In the genomic region with DNA sequence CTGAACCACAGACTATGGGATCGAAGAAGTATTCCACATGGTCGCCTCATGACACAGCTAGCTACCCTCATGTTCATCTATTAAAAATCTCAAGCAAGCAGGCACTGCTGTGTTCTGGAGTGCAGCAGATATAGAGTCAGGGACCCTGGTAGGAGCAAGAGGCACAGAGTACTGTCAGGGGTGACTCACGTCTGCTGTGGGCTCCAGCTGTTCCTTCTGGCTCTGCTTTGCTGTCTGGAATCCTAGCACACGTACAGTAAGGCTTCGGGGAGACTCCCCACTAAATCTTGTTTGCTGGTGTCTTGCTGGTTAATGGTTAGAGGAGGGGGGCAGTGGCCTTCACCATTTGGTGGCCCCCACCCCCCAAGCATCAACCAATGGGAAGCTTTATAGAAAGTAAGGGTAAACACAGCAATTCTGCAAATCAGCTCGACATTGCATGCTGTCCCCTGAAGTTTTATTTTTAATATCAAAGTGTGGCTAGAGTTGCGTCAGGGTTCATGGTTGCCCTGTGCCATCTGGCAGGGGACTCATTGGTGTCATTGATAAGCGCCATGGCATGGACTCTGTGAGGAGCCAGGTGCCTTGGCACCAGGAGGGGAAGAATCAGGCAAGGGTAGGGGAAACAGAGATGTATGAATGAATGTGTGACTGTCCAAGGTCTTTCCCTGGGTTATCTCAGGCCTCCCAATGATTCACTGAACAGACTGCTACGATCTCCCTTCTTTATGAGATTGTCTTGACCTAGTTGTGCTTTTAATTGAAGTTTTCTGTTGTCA, we compare ENCODE assay signal across 20 mouse cellular contexts. TPM values are rescaled to one million over a fixed set of nuclear protein-coding genes. Genes with fewer than 3 reads are reported as not detected.
DNase-seq lines count a peak whose midpoint lies in the region; ATAC-seq and TF ChIP-seq lines count a peak whose summit lies in the region.
"Had no signal": no experiment of that assay in that cellular context is flagged by ENCODE, and none has a peak within 500 bp of the region (broad histone marks: within the 10 kb centered on the region; RNA-seq: fewer than 3 reads in every experiment).

A gene (minus strand): TSS at position 365 of the 779 bp plus-strand sequence.

- no peak for TF ChIP-seq EP300 in heart, adult 2 months (IDR thresholded peaks at IDR 0.05; ENCODE audit: insufficient read depth, low read depth, low read length)
- TF ChIP-seq EP300 in lung, postnatal 0 days (IDR thresholded peaks at IDR 0.05) = no peak

- no peak within 1 kb of the TSS for H3K27ac ChIP-seq in heart, embryonic 10.5 days
- no peak within 1 kb of the TSS for H3K27ac ChIP-seq in heart, adult 2 months
- H3K27ac ChIP-seq in lung, postnatal 0 days (ENCODE audit: low read length) = no peak within 1 kb of the TSS
- H3K27ac ChIP-seq in liver, adult 2 months (replicated peaks; ENCODE audit: insufficient read depth, low read depth, low read length) = peak within 1 kb of the TSS; percentile 89
- H3K27ac ChIP-seq in layer of hippocampus, adult 2 months = no peak within 1 kb of the TSS
- H3K27ac ChIP-seq: embryonic facial prominence, embryonic 10.5 days; hindbrain, embryonic 13.5 days; limb, embryonic 15.5 days; midbrain, embryonic 13.5 days had no signal

- H3K4me2 ChIP-seq in lung, postnatal 0 days (replicated peaks; ENCODE audit: low read depth, low read length) = no peak within 1 kb of the TSS
- H3K4me2 ChIP-seq: hindbrain, embryonic 13.5 days; limb, embryonic 15.5 days; midbrain, embryonic 13.5 days had no signal

- no peak for TF ChIP-seq CTCF in heart, adult 2 months (IDR thresholded peaks at IDR 0.05)
- TF ChIP-seq CTCF in lung, postnatal 0 days (IDR thresholded peaks at IDR 0.05) = no peak
- TF ChIP-seq CTCF in lung, adult 2 months (IDR thresholded peaks at IDR 0.05; ENCODE audit: insufficient read depth, low read length) = no peak
- TF ChIP-seq CTCF in liver, adult 2 months (IDR thresholded peaks at IDR 0.05; ENCODE audit: low read depth, low read length) = no peak
- TF ChIP-seq CTCF in layer of hippocampus, adult 2 months (conservative IDR thresholded peaks at IDR 0.05) = no peak

- no peak for TF ChIP-seq POLR2A in heart, adult 2 months (IDR thresholded peaks at IDR 0.05; ENCODE audit: insufficient read depth, low read depth, low read length)
- TF ChIP-seq POLR2A in lung, adult 2 months (IDR thresholded peaks at IDR 0.05; ENCODE audit: borderline replicate concordance, extremely low read depth, low read depth, low read length) = no peak
- TF ChIP-seq POLR2A in liver, adult 2 months (IDR thresholded peaks at IDR 0.05; ENCODE audit: extremely low read depth, insufficient read depth, low read length) = no peak

- H3K4me1 ChIP-seq in heart, embryonic 10.5 days = no peaks in the 10 kb centered on the region
- H3K4me1 ChIP-seq in heart, adult 2 months (ENCODE audit: control insufficient read depth, insufficient read depth, low read length) = no peaks in the 10 kb centered on the region
- no peaks in the 10 kb centered on the region for H3K4me1 ChIP-seq in lung, postnatal 0 days (ENCODE audit: insufficient read depth, low read depth, low read length)
- no peaks in the 10 kb centered on the region; the same call in 1 of the 2 replicates for H3K4me1 ChIP-seq in lung, adult 2 months (ENCODE audit: control insufficient read depth, insufficient read depth, low read length)
- peaks cover 38% of the 10 kb centered on the region for H3K4me1 ChIP-seq in liver, adult 2 months (ENCODE audit: control insufficient read depth, insufficient read depth, low read length)
- H3K4me1 ChIP-seq: embryonic facial prominence, embryonic 10.5 days; hindbrain, embryonic 13.5 days; limb, embryonic 15.5 days; midbrain, embryonic 13.5 days had no signal

- no peaks in the 10 kb centered on the region for H3K36me3 ChIP-seq in heart, embryonic 10.5 days
- no peaks in the 10 kb centered on the region for H3K36me3 ChIP-seq in heart, adult 2 months (ENCODE audit: control insufficient read depth, insufficient read depth, low read length)
- H3K36me3 ChIP-seq in lung, postnatal 0 days (ENCODE audit: insufficient read depth, low read length) = no peaks in the 10 kb centered on the region
- peaks cover 19% of the 10 kb centered on the region for H3K36me3 ChIP-seq in liver, adult 2 months (ENCODE audit: control insufficient read depth, insufficient read depth, low read length)
- H3K36me3 ChIP-seq: embryonic facial prominence, embryonic 10.5 days; G1E; hindbrain, embryonic 13.5 days; limb, embryonic 15.5 days; midbrain, embryonic 13.5 days had no signal

- no peak within 1 kb of the TSS for H3K9ac ChIP-seq in heart, adult 2 months (ENCODE audit: low read depth, low read length)
- H3K9ac ChIP-seq in lung, postnatal 0 days (replicated peaks; ENCODE audit: low read depth) = no peak within 1 kb of the TSS
- H3K9ac ChIP-seq in liver, adult 2 months (ENCODE audit: low read depth, low read length) = peak within 1 kb of the TSS; percentile 73
- H3K9ac ChIP-seq: hindbrain, embryonic 13.5 days; limb, embryonic 15.5 days; midbrain, embryonic 13.5 days had no signal

- peak; percentile 33; the same call in 1 of the 2 replicates for ATAC-seq in lung, postnatal 0 days
- ATAC-seq: midbrain, embryonic 13.5 days had no signal

- DNase-seq in heart, embryonic 10.5 days (ENCODE audit: low spot score) = no peak
- DNase-seq in heart, adult 2 months = no peak
- DNase-seq in lung, postnatal 0 days (ENCODE audit: low spot score) = no peak
- DNase-seq in lung, adult 2 months = no peak
- DNase-seq in liver, adult 2 months (ENCODE audit: extremely low read depth, low read depth, low spot score) = peak; percentile 99
- no peak for DNase-seq in layer of hippocampus, adult 2 months (ENCODE audit: low spot score in 2 of 2)
- DNase-seq in left cerebral cortex, adult 18-20 months (ENCODE audit: low spot score in 2 of 2) = no peak
- DNase-seq: cerebellum, adult 11 months; cerebellum, postnatal 25 days; kidney, adult 8-10 months; lung, postnatal 4 days; thymus, adult 2 months had no signal

- H3K27me3 ChIP-seq in heart, embryonic 10.5 days (ENCODE audit: insufficient read depth, poor library complexity, severe bottlenecking) = no peaks in the 10 kb centered on the region
- H3K27me3 ChIP-seq in heart, adult 2 months (ENCODE audit: control insufficient read depth, insufficient read depth, low read length) = no peaks in the 10 kb centered on the region
- no peaks in the 10 kb centered on the region for H3K27me3 ChIP-seq in lung, postnatal 0 days (replicated peaks; ENCODE audit: insufficient read depth, low read length)
- no peaks in the 10 kb centered on the region for H3K27me3 ChIP-seq in liver, adult 2 months (ENCODE audit: control insufficient read depth, insufficient read depth, low read length)
- H3K27me3 ChIP-seq: hindbrain, embryonic 13.5 days; limb, embryonic 15.5 days; midbrain, embryonic 13.5 days had no signal

- intact Hi-C loops in heart, adult 2 months (cut with DNase I) = no loop called here

- WGBS in heart, embryonic 10.5 days = 75% methylated on average over 9 of the region's 9 CpGs
- 60% methylated on average over 9 of the region's 9 CpGs for WGBS in heart, adult 2 months
- 67% methylated on average over 9 of the region's 9 CpGs for WGBS in lung, postnatal 0 days
- 66% methylated on average over 9 of the region's 9 CpGs for WGBS in lung, adult 2 months
- WGBS in liver, adult 2 months = 15% methylated on average over 9 of the region's 9 CpGs

- H3K79me2 ChIP-seq in heart, adult 2 months (replicated peaks; ENCODE audit: control insufficient read depth, insufficient read depth, low read length) = no peaks in the 10 kb centered on the region
- H3K79me2 ChIP-seq in liver, adult 2 months (ENCODE audit: control insufficient read depth, insufficient read depth, low read length) = no peaks in the 10 kb centered on the region

- H3K9me3 ChIP-seq in heart, embryonic 10.5 days = no peaks in the 10 kb centered on the region
- no peaks in the 10 kb centered on the region for H3K9me3 ChIP-seq in lung, postnatal 0 days (ENCODE audit: low read length)
- H3K9me3 ChIP-seq: embryonic facial prominence, embryonic 10.5 days; hindbrain, embryonic 13.5 days; limb, embryonic 15.5 days; midbrain, embryonic 13.5 days had no signal

- H3K4me3 ChIP-seq in heart, embryonic 10.5 days = no peak within 1 kb of the TSS
- no peak within 1 kb of the TSS for H3K4me3 ChIP-seq in heart, adult 2 months
- no peak within 1 kb of the TSS for H3K4me3 ChIP-seq in lung, postnatal 0 days (ENCODE audit: low read depth, low read length)
- no peak within 1 kb of the TSS for H3K4me3 ChIP-seq in lung, adult 2 months (replicated peaks; ENCODE audit: extremely low read depth, low read depth, low read length)
- H3K4me3 ChIP-seq in liver, adult 2 months (ENCODE audit: insufficient read depth, low read depth, low read length) = peak within 1 kb of the TSS; percentile 55
- H3K4me3 ChIP-seq in layer of hippocampus, adult 2 months = no peak within 1 kb of the TSS
- H3K4me3 ChIP-seq: embryonic facial prominence, embryonic 10.5 days; hindbrain, embryonic 13.5 days; limb, embryonic 15.5 days; midbrain, embryonic 13.5 days had no signal

RNA-seq across cellular contexts. Expression of the gene that starts here (rescaled TPM):
- polyA plus RNA-seq in heart, embryonic 10.5 days (2016; fragmentation: Nextera tagmentation; extraction: Ambion mirVana) = 2.7 and 78.7 TPM in 2 replicates
- total RNA-seq in heart, adult 2 months (2021) = not detected
- 0.12 TPM in 1 of 2 replicates, not detected in the other for polyA plus RNA-seq in heart, adult 2 months (2012; rRNA removed)
- not detected in 2 replicates for polyA plus RNA-seq in lung, postnatal 0 days (2015; fragmentation: Nextera tagmentation; extraction: Ambion mirVana)
- 0.07 TPM in 1 of 2 replicates, not detected in the other for polyA plus RNA-seq in lung, adult 2 months (2012; rRNA removed)
- 256 and 388 TPM in 2 replicates for total RNA-seq in liver, adult 2 months (2014; rRNA removed)
- 227 and 246 TPM in 2 replicates for polyA plus RNA-seq in liver, adult 2 months (2012; rRNA removed)
- not detected for total RNA-seq in layer of hippocampus, adult 2 months (2021)
- total RNA-seq in left cerebral cortex, adult 18-20 months (2021) = not detected
- total RNA-seq: G1E; gastrocnemius, adult 8-10 months; layer of hippocampus, postnatal 10 days; left cerebral cortex, postnatal 14 days had no signal
- polyA plus RNA-seq: embryonic facial prominence, embryonic 10.5 days; G1E; hindbrain, embryonic 13.5 days; thymus, adult 2 months had no signal

Comparison
In these comparisons a context has a peak if more than half of its experiments do, and no peak if none do; other contexts are left out.
1. RNA of the gene that starts here (total RNA-seq): 256 to 388 TPM in liver, adult 2 months; not detected in heart, adult 2 months, not detected in layer of hippocampus, adult 2 months and not detected in left cerebral cortex, adult 18-20 months; every median in the first group is over 100 times any median in the second.
2. Peak in ATAC-seq in lung, postnatal 0 days; RNA of the gene not detected or under 1 TPM.